Mouse (Mus musculus): ENCODE measurements around the gene Gm29666.
A peak's percentile ranks its signal among the peaks of the same experiment; 100 is the strongest.

Gene Gm29666

GRCm38 (mm10) chr15:84913201-84913600, 6.6 kb downstream of the Gm29666 start:
- no peak for DNase-seq (ENCODE audit: low read depth, low spot score)

DNA sequence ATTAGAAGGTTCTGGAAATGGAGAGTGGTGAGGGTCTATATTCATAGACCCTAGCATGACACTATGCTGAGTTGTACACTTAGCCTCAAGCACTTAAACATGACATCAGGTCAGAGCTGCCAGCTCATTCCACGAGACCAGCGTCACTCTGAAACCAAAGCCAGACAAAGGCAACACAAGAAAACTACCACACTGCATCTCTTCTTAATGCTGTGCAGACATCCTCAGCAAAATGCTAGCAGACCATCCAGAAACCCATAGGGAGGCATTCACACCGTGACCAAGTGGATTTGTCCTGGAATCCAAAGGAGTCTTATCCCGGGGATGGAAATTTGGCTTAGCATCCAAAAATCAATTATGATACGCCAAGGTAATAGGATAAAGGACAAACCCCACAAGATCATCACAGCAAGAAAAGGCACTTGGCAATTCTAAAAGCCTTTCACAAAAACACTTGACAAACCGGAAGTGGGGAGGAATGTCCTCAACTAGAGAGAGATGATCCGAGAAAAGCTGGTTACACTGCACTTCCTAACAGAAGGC, 15.9 kb downstream of the Gm29666 start:
- no peak for DNase-seq (ENCODE audit: low read depth, low spot score)

GRCm38 (mm10) chr15:84898077-84898476, 21.8 kb downstream of the Gm29666 start:
- no peak for DNase-seq (ENCODE audit: low read depth, low spot score)

GRCm38 (mm10) chr15:84896664-84897063, 23.2 kb downstream of the Gm29666 start:
- DNase-seq (ENCODE audit: low read depth, low spot score): no peak

- DNase-seq (ENCODE audit: low read depth, low spot score): peak; percentile 4
These were observed 23.6 kb downstream of the Gm29666 start for GRCm38 (mm10) chr15:84896216-84896615.

DNA sequence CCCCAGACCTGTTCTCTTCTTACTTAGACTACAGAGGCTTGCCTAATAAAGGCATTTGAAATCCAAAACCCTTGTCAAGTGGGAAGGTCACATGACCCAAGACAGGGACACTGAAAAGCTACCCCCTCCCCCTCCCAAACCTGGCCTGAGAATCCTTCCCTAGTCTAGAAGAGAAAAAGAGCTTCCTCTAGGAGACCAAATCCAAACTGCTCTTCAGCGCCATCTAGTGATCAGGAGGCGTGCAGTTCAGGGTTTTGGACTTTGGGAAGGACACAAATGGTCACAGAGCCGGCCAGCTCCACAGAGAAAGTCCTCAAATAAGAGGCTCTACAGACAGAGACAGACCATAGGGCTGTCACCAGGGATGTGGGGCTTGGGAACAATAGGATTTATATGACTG, 28.2 kb downstream of the Gm29666 start:
- DNase-seq (ENCODE audit: low read depth, low spot score): peak; percentile 26

- DNase-seq (ENCODE audit: low read depth, low spot score): no peak
These were observed 28.6 kb downstream of the Gm29666 start for GRCm38 (mm10) chr15:84891246-84891645.

GRCm38 (mm10) chr15:84888066-84888465, 31.8 kb downstream of the Gm29666 start:
- no peak for DNase-seq (ENCODE audit: low read depth, low spot score)

GRCm38 (mm10) chr15:84877029-84877815, 42.6 kb downstream of the Gm29666 start:
- DNase-seq (ENCODE audit: low read depth, low spot score): no peak

GRCm38 (mm10) chr15:84873867-84874266, 46.0 kb downstream of the Gm29666 start:
- DNase-seq (ENCODE audit: low read depth, low spot score): no peak

DNA sequence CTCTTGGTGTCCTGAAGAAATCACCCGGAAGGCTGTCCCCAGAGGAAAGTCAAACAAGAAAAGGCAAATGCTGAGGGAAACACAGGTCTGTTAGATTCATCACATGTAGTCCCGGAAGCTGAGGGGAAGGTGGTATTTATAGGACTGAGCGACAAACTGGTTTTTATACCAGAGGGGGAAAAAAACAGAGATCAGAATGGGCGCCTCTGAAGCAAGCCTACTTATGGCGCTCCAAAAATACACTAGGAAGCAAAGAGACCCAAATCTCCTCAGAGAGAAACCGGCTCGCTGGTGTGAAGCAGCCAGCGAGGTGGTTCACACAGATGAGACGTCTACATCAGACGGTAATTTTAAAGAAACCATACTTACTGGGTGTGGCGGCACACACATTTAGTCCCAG, 46.8 kb downstream of the Gm29666 start:
- DNase-seq (ENCODE audit: low read depth, low spot score): no peak

DNA sequence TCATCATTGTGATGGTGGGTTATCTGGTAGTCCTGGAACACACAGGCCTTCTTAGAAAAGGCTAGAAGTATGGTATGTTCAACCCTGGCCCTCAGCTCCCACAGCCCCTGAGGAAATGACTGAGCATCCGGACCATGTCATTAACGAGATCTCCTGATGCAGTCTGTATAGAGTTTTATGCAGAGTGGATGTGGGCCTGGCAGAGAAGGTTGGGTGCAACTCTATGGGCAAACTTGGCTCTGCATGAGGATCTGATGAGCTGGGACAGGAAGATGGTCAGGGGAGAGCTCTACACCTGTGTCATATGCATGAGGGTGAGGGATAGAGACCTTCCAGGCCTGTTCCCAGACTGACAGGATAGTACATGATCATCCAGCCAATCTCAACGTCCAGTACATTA, 48.0 kb downstream of the Gm29666 start:
- no peak for DNase-seq (ENCODE audit: low read depth, low spot score)

DNA sequence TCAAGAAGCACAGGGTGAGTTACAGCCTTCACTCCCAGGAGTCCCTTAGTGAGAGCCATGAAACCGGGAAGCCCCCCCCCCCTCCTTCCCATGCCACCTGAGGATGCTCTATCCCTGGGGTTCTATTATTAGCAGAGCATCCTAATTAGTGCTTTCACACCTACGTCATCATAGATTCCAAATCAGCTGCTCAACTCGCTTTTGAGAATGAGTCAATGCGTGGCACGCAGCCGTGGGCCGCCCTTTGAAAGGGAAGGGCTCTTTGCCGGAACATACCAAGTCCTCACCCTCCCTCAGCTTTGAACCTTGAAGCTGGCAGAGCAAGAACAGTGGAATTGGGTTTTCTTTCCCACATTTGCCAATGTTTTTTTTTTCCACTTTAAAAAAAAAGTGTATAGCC, 57.9 kb downstream of the Gm29666 start:
- DNase-seq (ENCODE audit: low read depth, low spot score): no peak

Data from skeletal muscle tissue, adult 2 months (tissue).